Mouse (Mus musculus) neural tube, embryonic 15.5 days (tissue): ENCODE data around the gene Dcst1. TPM values are rescaled to one million over a fixed set of nuclear protein-coding genes. Genes with fewer than 3 reads are reported as not detected.
A peak's percentile ranks its signal among the peaks of the same experiment; 100 is the strongest.

Experiments used
- ATAC-seq: fragments of 200-750 bp; cut with Nextera tagmentation; 2 replicates; pipeline ENCODE4 v1.8.0; 2017; ENCODE audit warnings: mild to moderate bottlenecking, moderate TSS enrichment, moderate library complexity; ENCODE audit not compliant: low FRiP score
- H3K27ac ChIP-seq: fragments of 300-500 bp; sonication (generic); replicated peaks from 2 replicates; pipeline ENCODE4 v1.5.1; 2015; ENCODE audit warnings: mild to moderate bottlenecking, inconsistent platforms
- H3K27me3 ChIP-seq: fragments of 300-500 bp; sonication (generic); replicated peaks from 2 replicates; pipeline ENCODE4 v1.6.1; 2015; ENCODE audit warnings: inconsistent platforms
- H3K36me3 ChIP-seq: fragments of 300-500 bp; sonication (generic); 2 replicates; pipeline ENCODE4 v1.6.1; 2015; ENCODE audit warnings: inconsistent platforms
- H3K4me1 ChIP-seq: fragments of 300-500 bp; sonication (generic); 2 replicates; pipeline ENCODE4 v1.6.1; 2015; ENCODE audit warnings: inconsistent platforms
- H3K4me2 ChIP-seq: fragments of 300-500 bp; sonication (generic); 2 replicates; pipeline ENCODE4 v1.6.1; 2015; ENCODE audit warnings: inconsistent platforms, mild to moderate bottlenecking, moderate library complexity
- H3K4me3 ChIP-seq: fragments of 300-500 bp; sonication (generic); replicated peaks from 2 replicates; pipeline ENCODE4 v1.5.1; 2015; ENCODE audit warnings: mild to moderate bottlenecking, inconsistent platforms
- H3K9ac ChIP-seq: fragments of 300-500 bp; sonication (generic); replicated peaks from 2 replicates; pipeline ENCODE4 v1.6.1; 2015; ENCODE audit warnings: mild to moderate bottlenecking, inconsistent platforms
- H3K9me3 ChIP-seq: fragments of 300-500 bp; sonication (generic); replicated peaks from 2 replicates; pipeline ENCODE4 v1.6.1; 2016; ENCODE audit warnings: inconsistent platforms
- WGBS: fragments of 180-500 bp; shearing (Covaris S2); methylation state at CpG from one replicate; pipeline ENCODE4 v1.1.7; 2015; ENCODE audit warnings: mixed read lengths; 5-methylcytosine and 5-hydroxymethylcytosine counted together
- polyA plus RNA-seq: library from polyadenylated mRNA; unstranded; fragments of >200 nt; fragmentation: Nextera tagmentation; extraction: Ambion mirVana; gene quantifications from 2 replicates; pipeline ENCODE4 v1.2.1, GENCODE M21; 2015

Gene Dcst1
- polyA plus RNA-seq, 1 experiment from 2014 or later = 1.2 TPM

DNA sequence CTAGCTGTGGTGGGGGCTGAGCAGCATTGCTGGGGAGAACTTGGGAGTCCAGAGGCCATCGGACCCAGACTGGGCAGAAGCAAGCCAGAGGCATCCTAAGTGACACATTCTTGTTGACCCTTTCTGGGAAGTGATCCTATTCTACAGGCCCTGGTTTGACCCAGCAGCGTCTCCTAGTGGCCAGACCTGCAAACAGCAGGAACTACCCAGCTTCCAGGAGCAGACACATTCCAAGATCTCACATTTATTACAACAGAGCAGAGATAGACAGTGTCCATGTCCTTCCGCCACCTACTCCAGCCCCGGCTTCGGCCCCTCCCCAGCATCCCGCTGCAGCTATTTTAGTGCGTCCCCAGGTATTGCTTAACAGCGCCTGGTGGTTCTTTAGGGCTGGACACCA lies 25.6 kb downstream of the Dcst1 start:
- ATAC-seq = no peak
- Histone ChIP-seq H3K9me3 (no peaks in the 10 kb centered on the region), H3K4me3 (no peak overlapping the region), H3K27ac (no peak overlapping the region), H3K9ac (0 out of 2 replicates have a peak overlapping the region, but pooled peaks have one; percentile 11), H3K36me3 (peaks cover 17% of the 10 kb centered on the region; the same call in 1 of the 2 replicates), H3K27me3 (no peaks in the 10 kb centered on the region), H3K4me1 (peaks cover 54% of the 10 kb centered on the region), H3K4me2 (0 out of 2 replicates have a peak overlapping the region, but pooled peaks have one; percentile 3)
- WGBS = 32% methylated on average over 8 of the region's 8 CpGs

DNA sequence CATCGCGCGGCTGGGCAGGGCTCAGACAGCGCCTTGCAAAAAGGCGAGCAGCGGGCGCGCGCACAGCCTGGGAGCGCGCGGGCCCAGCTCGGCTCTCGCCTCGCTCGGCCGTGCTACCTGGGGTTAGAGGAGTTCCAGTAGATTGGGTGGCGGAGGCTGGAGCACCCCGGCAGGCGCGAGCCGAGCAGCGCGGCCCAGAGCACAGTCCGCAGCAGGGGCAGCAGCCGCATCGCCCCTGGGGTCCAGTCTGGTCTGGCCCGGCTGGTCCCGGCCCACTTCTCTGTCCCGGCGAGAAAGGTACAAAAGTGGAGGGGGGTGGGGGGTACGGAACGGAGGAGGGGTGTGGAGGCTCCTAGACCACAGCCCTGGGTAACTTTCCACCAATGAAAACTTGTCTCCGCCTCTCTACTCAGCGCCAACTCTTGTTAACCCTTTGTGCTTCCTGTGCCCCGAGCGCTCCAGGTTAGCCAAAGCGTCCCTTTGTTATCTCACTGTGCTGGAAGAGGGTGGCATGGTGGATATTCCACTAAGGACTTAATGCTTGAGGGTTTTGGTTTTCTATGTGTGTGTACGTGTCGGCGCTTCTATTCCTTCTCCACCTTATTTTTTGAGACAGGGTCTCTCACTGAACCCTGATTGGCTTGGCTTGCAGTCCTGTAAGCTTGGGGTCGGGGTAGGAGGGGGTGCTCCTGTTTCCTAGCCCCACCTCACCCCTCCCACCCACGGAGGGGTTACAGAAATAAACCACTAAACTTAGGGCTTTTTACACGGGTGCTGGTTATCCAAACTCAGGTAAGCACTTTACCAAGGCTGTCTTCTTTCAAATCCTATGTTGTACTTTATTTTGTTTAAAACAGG lies 27.1 kb downstream of the Dcst1 start, which contains the start of gene Efna4:
Efna4 (minus strand) TSS at position 308 of the 858 bp plus-strand sequence.
- peak within 1 kb of the TSS; percentile 71 for H3K9ac ChIP-seq
- peak within 1 kb of the TSS; percentile 90 for H3K4me2 ChIP-seq
- H3K27me3 ChIP-seq = no peaks in the 10 kb centered on the region
- peak within 1 kb of the TSS; percentile 77 for H3K4me3 ChIP-seq
- H3K36me3 ChIP-seq = peaks cover 4% of the 10 kb centered on the region; the same call in 1 of the 2 replicates
- under 1% methylated on average over 41 of the region's 44 CpGs for WGBS
- peaks cover 59% of the 10 kb centered on the region for H3K4me1 ChIP-seq
- no peaks in the 10 kb centered on the region for H3K9me3 ChIP-seq
- H3K27ac ChIP-seq = peak within 1 kb of the TSS; percentile 58; the same call in 1 of the 2 replicates
- ATAC-seq = peak; percentile 71

DNA sequence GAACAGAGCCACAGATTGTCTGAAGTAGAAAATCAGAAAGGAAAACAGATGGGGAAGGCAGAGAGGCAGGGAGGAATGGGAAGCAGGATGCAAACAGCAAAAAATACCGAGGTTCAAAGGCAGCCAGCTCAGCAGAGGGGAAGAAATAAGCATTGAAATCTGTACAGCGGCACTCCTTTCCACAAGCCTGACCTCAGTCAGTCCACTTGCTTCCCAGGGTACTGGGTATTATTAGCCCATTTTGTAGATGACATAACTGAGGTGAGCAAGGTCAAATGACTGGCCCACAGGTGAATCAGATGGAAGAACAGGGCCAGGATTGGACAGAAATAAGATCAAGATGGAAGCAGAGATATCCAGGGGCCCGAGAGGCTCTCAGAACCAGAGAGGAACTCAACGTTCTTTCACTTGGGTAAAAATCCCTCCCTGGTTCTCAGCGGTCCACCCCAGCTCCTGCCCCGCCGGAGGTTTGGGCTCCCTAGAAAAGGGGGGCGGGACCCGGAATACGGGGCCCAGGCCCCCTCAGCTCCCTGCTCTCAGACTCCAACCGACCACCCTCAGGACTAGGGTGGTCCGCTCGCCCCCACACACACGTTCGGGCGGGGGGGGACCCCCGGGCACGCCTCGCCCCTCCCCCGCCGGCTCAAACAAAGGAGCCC lies 27.9 kb downstream of the Dcst1 start:
- no peaks in the 10 kb centered on the region for H3K36me3 ChIP-seq
- ATAC-seq = no peak; the same call in 1 of the 2 replicates
- peaks cover 66% of the 10 kb centered on the region for H3K4me1 ChIP-seq
- peak overlapping the region; percentile 90 for H3K4me2 ChIP-seq
- peak overlapping the region; percentile 58; the same call in 1 of the 2 replicates for H3K27ac ChIP-seq
- peak overlapping the region; percentile 71 for H3K9ac ChIP-seq
- H3K4me3 ChIP-seq = peak overlapping the region; percentile 77
- no peaks in the 10 kb centered on the region for H3K9me3 ChIP-seq
- H3K27me3 ChIP-seq = no peaks in the 10 kb centered on the region
- WGBS = 1% methylated on average over 21 of the region's 21 CpGs

- H3K36me3 ChIP-seq = no peaks in the 10 kb centered on the region
- H3K4me3 ChIP-seq = peak overlapping the region; percentile 77
- H3K27ac ChIP-seq = no peak overlapping the region
- no peaks in the 10 kb centered on the region for H3K27me3 ChIP-seq
- peaks cover 66% of the 10 kb centered on the region for H3K4me1 ChIP-seq
- H3K4me2 ChIP-seq = peak overlapping the region; percentile 90
- H3K9ac ChIP-seq = no peak overlapping the region
- 11% methylated on average over 6 of the region's 6 CpGs for WGBS
- no peak for ATAC-seq
- no peaks in the 10 kb centered on the region for H3K9me3 ChIP-seq
Observed at GRCm38 (mm10) chr3:89336529-89336928, 28.5 kb downstream of the Dcst1 start.

DNA sequence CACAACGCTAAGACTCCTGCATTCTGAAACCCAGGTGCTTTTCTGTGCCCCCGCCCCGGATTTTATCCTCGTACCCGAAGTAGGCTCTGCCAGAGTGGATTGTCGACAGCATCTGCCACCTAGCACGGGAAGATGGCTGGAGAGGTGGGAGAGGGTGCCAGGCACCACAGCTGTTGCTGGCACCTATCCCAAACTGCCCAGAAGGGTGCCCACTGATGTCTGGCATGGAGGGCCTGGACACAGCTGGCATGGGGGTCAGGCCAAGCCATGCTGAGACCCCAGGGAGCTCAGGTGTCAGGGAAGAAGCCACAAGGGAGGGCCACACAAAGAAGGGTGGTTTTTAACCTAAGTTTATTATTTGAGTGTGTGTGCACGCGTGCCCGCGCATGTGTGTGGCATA lies 32.0 kb downstream of the Dcst1 start:
- no peak overlapping the region for H3K4me3 ChIP-seq
- no peak for ATAC-seq
- peaks cover 45% of the 10 kb centered on the region for H3K4me1 ChIP-seq
- H3K9me3 ChIP-seq = no peaks in the 10 kb centered on the region
- no peaks in the 10 kb centered on the region for H3K36me3 ChIP-seq
- H3K27me3 ChIP-seq = no peaks in the 10 kb centered on the region
- H3K27ac ChIP-seq = no peak overlapping the region
- no peak overlapping the region for H3K4me2 ChIP-seq
- 41% methylated on average over 11 of the region's 11 CpGs for WGBS
- H3K9ac ChIP-seq = no peak overlapping the region

GRCm38 (mm10) chr3:89332476-89332875 lies 32.6 kb downstream of the Dcst1 start:
- H3K27me3 ChIP-seq = no peaks in the 10 kb centered on the region
- H3K27ac ChIP-seq = no peak overlapping the region
- H3K4me3 ChIP-seq = no peak overlapping the region
- ATAC-seq = no peak
- H3K9ac ChIP-seq = no peak overlapping the region
- peaks cover 46% of the 10 kb centered on the region for H3K4me1 ChIP-seq
- H3K36me3 ChIP-seq = no peaks in the 10 kb centered on the region
- WGBS = 20% methylated on average over 12 of the region's 12 CpGs
- H3K9me3 ChIP-seq = no peaks in the 10 kb centered on the region
- no peak overlapping the region for H3K4me2 ChIP-seq

GRCm38 (mm10) chr3:89332013-89332412 lies 33.0 kb downstream of the Dcst1 start:
- no peaks in the 10 kb centered on the region for H3K36me3 ChIP-seq
- H3K27me3 ChIP-seq = no peaks in the 10 kb centered on the region
- H3K4me1 ChIP-seq = peaks cover 46% of the 10 kb centered on the region
- H3K9me3 ChIP-seq = no peaks in the 10 kb centered on the region
- no peak overlapping the region for H3K9ac ChIP-seq
- 34% methylated on average over 10 of the region's 10 CpGs for WGBS
- ATAC-seq = no peak
- H3K4me3 ChIP-seq = no peak overlapping the region
- H3K27ac ChIP-seq = no peak overlapping the region
- H3K4me2 ChIP-seq = no peak overlapping the region

DNA sequence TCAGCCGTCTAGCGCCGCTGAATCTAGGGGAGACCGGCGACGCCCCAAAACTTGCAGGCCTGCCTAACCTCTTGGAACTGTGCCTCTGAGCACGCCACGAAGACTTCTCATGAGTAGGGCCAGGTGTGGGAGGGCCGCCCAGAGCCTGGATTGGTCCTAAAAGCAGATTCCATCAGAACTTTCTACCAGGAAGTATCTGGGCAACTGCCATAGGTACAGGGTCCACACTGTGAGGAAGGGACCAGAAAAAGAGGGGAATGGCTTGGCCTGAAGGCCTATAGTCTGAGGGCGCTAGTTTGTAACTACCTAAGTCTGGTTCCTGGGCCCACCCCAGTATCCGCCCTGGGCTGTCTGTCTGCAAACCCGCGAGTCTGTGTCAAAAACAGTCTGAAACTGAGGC lies 33.5 kb downstream of the Dcst1 start:
- H3K36me3 ChIP-seq = no peaks in the 10 kb centered on the region
- 74% methylated on average over 13 of the region's 13 CpGs for WGBS
- H3K4me2 ChIP-seq = no peak overlapping the region
- no peak overlapping the region for H3K4me3 ChIP-seq
- no peaks in the 10 kb centered on the region for H3K9me3 ChIP-seq
- no peaks in the 10 kb centered on the region for H3K27me3 ChIP-seq
- 0 out of 2 replicates have a peak, but pooled peaks have one; percentile 9 for ATAC-seq
- no peak overlapping the region for H3K9ac ChIP-seq
- H3K4me1 ChIP-seq = peaks cover 44% of the 10 kb centered on the region
- H3K27ac ChIP-seq = no peak overlapping the region

DNA sequence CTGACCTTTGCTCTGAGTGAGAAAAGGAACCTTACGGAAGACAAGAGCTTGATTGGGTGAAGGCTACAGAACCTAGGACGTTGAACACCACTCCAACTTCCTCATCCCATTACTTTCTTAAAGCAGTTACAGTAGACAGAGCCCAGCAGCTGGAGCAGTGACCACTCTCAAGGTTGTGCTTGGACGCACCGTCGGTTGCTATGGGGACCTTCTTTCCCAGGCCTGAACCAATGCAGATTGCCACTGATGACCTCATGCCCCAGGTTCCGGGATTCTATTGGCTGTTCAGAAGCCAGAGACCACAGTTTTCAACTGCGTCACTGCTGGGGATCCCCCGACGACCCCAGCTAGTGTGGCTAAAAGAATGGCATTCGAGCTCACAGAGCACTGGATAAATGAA lies 34.1 kb downstream of the Dcst1 start:
- H3K4me2 ChIP-seq = no peak overlapping the region
- H3K9me3 ChIP-seq = no peaks in the 10 kb centered on the region
- H3K36me3 ChIP-seq = no peaks in the 10 kb centered on the region
- no peak overlapping the region for H3K4me3 ChIP-seq
- no peak overlapping the region for H3K27ac ChIP-seq
- no peak overlapping the region for H3K9ac ChIP-seq
- no peaks in the 10 kb centered on the region for H3K27me3 ChIP-seq
- ATAC-seq = no peak
- 19% methylated on average over 10 of the region's 10 CpGs for WGBS
- H3K4me1 ChIP-seq = peaks cover 40% of the 10 kb centered on the region

DNA sequence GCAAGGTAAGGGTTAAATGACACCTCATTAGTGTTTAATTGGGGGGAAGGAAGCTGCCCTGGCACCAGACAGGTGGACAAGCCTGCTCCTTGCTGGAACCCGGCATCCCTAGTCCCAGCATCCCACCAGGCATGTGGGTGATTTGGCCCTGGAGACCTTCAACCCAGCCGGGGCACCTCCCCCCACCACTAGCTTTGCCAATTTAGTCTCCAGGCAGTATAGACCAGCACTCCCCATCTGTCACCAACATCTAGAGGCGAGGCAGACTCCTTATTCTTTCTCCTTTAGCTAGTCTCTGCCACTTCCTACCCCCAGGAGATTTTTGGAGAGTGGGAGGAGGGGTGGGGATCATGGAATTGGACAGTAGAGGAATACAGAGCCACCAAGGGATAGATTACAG lies 34.7 kb downstream of the Dcst1 start:
- H3K27ac ChIP-seq = no peak overlapping the region
- no peak overlapping the region for H3K4me3 ChIP-seq
- H3K4me2 ChIP-seq = no peak overlapping the region
- no peaks in the 10 kb centered on the region for H3K36me3 ChIP-seq
- no peaks in the 10 kb centered on the region for H3K9me3 ChIP-seq
- H3K4me1 ChIP-seq = peaks cover 40% of the 10 kb centered on the region
- ATAC-seq = no peak
- H3K9ac ChIP-seq = no peak overlapping the region
- WGBS = 36% methylated on average over 3 of the region's 3 CpGs
- no peaks in the 10 kb centered on the region for H3K27me3 ChIP-seq

- Histone ChIP-seq H3K27ac (no peak overlapping the region), H3K36me3 (no peaks in the 10 kb centered on the region), H3K9ac (no peak overlapping the region), H3K4me1 (peaks cover 40% of the 10 kb centered on the region), H3K4me2 (no peak overlapping the region), H3K27me3 (no peaks in the 10 kb centered on the region), H3K4me3 (no peak overlapping the region), H3K9me3 (no peaks in the 10 kb centered on the region)
- ATAC-seq = no peak
- WGBS = 14% methylated on average over 4 of the region's 4 CpGs
Observed at GRCm38 (mm10) chr3:89328623-89329022, 36.4 kb downstream of the Dcst1 start.
